Mouse (Mus musculus) gastrocnemius, adult 2 months (tissue): ENCODE measurements around the gene Zic1. TPM values are rescaled to one million over a fixed set of nuclear protein-coding genes. Genes with fewer than 3 reads are reported as not detected.

Source experiments
- DNase-seq: peaks from one replicate; pipeline ENCODE4 v3.0.0; 2022
- H3K27ac ChIP-seq: fragments of 200-600 bp; 2 replicates; pipeline ENCODE4 v1.8.1; 2022; ENCODE audit warnings: mild to moderate bottlenecking
- H3K4me3 ChIP-seq: fragments of 200-600 bp; 2 replicates; pipeline ENCODE4 v1.8.1; 2022; ENCODE audit warnings: mild to moderate bottlenecking, moderate library complexity
- CTCF ChIP-seq: fragments of 200-600 bp; IDR thresholded peaks from 2 replicates; pipeline ENCODE4 v1.8.1; 2022; ENCODE audit warnings: antibody characterized with exemption, mild to moderate bottlenecking, moderate library complexity
- intact Hi-C: fragments of 180-260 bp; cut with DNase I; formaldehyde crosslinking; loops from one replicate; pipeline ENCODE4 v1.15.1; 2025
- total RNA-seq, 2 experiments: library from RNA; stranded (reverse); gene quantifications; 2 replicates each; pipeline ENCODE4 v1.2.3; 2021

Gene Zic1
- total RNA-seq, 2 experiments from 2014 or later = 0.81 to 1.4 TPM

- intact Hi-C loops = no loop called here
- DNase-seq = peak; percentile 65
- TF ChIP-seq CTCF = no peak
- H3K27ac ChIP-seq = peak overlapping the region; percentile 49; the same call in 1 of the 2 replicates
- H3K4me3 ChIP-seq = peak overlapping the region; percentile 77
Measured at GRCm38 (mm10) chr9:91381284-91382110, 15.9 kb upstream of the Zic1 start.

DNA sequence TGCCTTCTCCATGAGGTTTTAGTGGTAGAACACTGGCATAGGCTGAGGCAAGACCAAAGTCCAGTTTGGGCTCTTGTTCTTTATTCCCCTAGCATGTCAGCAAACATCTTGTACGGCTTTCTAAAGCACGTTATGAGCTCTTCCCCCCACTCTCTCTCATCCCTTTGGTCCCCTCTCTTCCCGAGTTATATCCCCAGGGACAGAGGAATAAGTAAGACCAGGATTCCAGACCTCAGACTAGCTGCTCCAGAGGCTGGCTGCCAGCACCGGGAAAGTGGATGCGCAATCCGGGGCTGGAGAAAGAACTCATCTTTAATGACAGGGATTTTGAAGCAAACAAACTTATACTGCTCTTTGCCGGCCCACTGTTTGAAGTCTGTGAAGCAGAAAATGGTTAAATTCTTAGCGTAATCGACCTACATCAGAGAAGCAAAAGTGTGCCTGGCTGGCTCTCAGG is 14.9 kb upstream of the Zic1 start:
- Histone ChIP-seq H3K27ac (no peak overlapping the region), H3K4me3 (peak overlapping the region; percentile 77)
- DNase-seq = no peak
- no peak for TF ChIP-seq CTCF
- intact Hi-C loops = no loop called here

DNA sequence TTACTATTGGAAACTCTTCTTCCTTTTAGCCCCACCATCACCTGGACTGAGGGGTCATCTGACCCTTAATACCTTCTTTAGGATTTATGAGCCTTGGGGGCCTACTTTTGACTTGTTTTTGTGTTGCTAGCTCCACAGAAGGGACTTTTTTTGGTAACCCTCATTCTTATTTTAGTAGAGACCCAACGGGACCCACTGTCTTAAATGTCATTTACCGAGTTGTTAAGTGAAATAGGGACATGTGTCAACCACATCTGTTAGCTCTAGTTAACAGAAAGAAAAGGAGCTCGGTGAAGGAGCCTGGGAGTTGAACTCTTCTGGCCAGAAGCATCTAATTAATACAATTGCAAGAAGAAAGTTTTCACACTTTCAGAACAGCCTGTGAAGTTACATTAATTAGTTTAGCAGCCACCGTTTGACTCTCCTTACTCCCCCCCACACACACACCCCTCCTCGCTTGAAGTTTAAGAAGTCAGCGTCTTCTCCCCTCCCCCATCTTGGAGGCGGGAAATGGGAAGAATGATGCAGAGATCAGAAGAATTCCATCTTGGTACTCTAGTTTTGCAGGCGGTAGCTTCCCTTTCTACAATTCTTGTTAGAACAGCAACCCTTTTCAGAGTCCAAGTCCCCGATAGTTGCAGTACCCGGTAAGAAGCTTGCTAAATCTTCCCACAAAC is 14.3 kb upstream of the Zic1 start:
- H3K27ac ChIP-seq = no peak overlapping the region
- H3K4me3 ChIP-seq = peak overlapping the region; percentile 77; the same call in 1 of the 2 replicates
- no peak for DNase-seq
- no peak for TF ChIP-seq CTCF
- intact Hi-C loops = loop anchor here (2.0 kb wide), 1 partner anchor 15 kb away; the partner anchor contains the start of gene Zic1

- H3K4me3 ChIP-seq = no peak overlapping the region
- no peak for TF ChIP-seq CTCF
- intact Hi-C loops = loop anchor here (2.0 kb wide), 1 partner anchor 14 kb away; the partner anchor contains the start of gene Zic1
- no peak overlapping the region for H3K27ac ChIP-seq
- DNase-seq = no peak
Measured at GRCm38 (mm10) chr9:91379300-91379635, 13.7 kb upstream of the Zic1 start.

DNA sequence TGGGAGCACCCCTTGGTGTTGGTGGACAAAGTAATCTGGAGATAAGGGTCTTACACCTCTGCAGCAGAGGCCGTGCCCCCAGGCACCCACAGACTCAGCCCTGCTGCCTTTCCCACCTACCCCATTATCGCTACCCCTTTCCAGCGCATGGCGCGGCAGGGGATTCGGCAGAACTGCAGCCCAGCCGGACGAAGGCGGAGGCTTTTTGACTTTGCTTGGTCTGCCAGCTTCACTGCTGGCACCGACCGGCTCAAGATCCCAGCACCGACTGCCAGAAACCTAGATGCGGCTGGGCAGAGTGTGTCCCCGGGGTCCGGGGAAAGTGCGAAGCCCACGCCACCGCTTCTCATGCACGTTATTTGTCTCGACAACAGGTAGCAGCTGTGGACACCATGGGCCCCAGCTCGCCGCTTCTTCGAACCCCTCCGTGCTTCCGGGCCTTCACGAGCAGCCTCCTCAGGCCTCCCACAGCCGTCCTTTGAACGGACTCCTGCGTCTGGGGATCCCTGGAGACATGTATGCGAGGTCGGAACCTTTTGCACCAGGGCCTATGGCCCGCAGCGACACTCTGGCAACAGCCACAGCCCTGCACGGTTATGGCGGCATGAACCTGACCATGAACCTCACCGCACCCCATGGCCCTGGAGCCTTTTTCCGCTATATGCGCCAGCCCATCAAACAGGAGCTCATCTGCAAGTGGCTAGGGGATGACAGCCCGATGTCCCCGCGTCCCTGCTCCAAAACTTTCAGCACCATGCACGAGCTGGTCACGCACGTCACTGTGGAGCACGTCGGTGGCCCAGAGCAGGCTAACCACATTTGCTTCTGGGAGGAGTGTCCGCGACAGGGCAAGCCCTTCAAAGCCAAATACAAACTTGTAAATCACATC is 13.0 kb upstream of the Zic1 start:
- H3K27ac ChIP-seq = no peak overlapping the region
- intact Hi-C loops = loop anchor here (2.0 kb wide), 1 partner anchor 14 kb away; the partner anchor contains the start of gene Zic1
- TF ChIP-seq CTCF = no peak
- no peak for DNase-seq
- H3K4me3 ChIP-seq = peak overlapping the region; percentile 37

DNA sequence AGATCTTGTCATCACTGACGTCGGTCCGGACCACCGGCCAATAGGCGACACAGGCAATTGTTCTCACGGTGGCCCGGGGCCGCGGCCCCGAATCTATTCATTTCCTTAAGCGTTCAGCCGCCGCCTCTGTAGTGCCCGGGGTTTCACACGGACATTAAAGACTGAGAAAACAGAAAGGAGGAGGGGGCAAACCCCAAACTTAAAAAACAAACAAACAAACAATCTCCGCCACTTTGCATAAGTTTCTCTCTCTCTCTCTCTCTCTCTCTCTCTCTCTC is 12.2 kb upstream of the Zic1 start:
- DNase-seq = no peak
- no peak for TF ChIP-seq CTCF
- peak overlapping the region; percentile 36; the same call in 1 of the 2 replicates for H3K4me3 ChIP-seq
- intact Hi-C loops = loop anchor here (2.0 kb wide), 1 partner anchor 13 kb away; the partner anchor contains the start of gene Zic1
- no peak overlapping the region for H3K27ac ChIP-seq

- Histone ChIP-seq H3K27ac (no peak overlapping the region), H3K4me3 (0 out of 2 replicates have a peak overlapping the region, but pooled peaks have one; percentile 36)
- intact Hi-C loops = no loop called here
- no peak for TF ChIP-seq CTCF
- DNase-seq = no peak
Measured at GRCm38 (mm10) chr9:91377036-91377872, 11.6 kb upstream of the Zic1 start.

DNA sequence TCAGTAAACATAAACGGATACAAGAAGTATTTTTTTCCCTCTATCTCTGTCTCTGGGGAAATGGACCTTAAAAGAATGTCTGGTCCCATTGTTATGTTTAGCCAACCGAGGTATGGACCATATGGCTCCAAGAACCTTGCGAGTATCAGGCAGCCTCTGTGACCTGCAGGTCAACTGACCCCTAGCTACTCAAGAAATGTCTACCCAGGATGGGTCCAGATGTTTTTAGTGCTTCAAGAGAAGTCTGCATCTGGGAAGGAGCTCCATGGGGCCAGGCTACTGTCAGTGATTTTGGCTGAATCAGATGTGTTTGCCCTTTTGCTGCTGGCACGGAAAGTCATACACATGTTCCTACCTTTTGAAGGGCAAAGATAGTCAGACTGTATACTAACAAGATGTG is 9.1 kb upstream of the Zic1 start:
- H3K4me3 ChIP-seq = no peak overlapping the region

GRCm38 (mm10) chr9:91373811-91374575 is 8.4 kb upstream of the Zic1 start:
- DNase-seq = no peak
- no peak for TF ChIP-seq CTCF
- H3K27ac ChIP-seq = no peak overlapping the region
- no peak overlapping the region for H3K4me3 ChIP-seq
- intact Hi-C loops = no loop called here

More for the DNA sequence above, 9.1 kb upstream of the Zic1 start:
- no peak for TF ChIP-seq CTCF
- intact Hi-C loops = no loop called here
- H3K27ac ChIP-seq = no peak overlapping the region
- no peak for DNase-seq

- Histone ChIP-seq H3K27ac (no peak overlapping the region), H3K4me3 (no peak overlapping the region)
- intact Hi-C loops = no loop called here
- DNase-seq = no peak
- TF ChIP-seq CTCF = no peak
Measured at GRCm38 (mm10) chr9:91371608-91372007, 6.0 kb upstream of the Zic1 start.

DNA sequence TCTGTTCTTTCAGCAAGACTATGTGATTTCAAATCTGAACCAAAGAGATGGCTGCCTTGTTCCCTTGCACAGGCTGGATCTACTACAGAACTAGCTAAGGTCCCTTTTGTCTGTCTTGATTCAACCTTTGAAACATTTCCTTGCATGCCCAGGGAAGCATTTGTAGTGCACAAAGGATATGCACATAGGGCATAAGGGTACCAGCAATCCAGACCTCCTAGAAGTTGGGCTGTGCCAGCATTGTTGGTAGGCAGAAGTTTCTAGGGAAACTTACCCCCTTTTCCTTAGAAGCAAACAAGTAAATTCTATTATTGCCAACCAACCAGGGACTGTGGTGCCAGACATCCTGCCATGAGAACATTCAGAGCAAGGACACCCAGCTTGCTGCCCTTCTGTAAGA is 5.4 kb upstream of the Zic1 start:
- TF ChIP-seq CTCF = no peak
- no peak for DNase-seq
- H3K4me3 ChIP-seq = no peak overlapping the region
- intact Hi-C loops = no loop called here
- H3K27ac ChIP-seq = no peak overlapping the region
